In the genomic region with DNA sequence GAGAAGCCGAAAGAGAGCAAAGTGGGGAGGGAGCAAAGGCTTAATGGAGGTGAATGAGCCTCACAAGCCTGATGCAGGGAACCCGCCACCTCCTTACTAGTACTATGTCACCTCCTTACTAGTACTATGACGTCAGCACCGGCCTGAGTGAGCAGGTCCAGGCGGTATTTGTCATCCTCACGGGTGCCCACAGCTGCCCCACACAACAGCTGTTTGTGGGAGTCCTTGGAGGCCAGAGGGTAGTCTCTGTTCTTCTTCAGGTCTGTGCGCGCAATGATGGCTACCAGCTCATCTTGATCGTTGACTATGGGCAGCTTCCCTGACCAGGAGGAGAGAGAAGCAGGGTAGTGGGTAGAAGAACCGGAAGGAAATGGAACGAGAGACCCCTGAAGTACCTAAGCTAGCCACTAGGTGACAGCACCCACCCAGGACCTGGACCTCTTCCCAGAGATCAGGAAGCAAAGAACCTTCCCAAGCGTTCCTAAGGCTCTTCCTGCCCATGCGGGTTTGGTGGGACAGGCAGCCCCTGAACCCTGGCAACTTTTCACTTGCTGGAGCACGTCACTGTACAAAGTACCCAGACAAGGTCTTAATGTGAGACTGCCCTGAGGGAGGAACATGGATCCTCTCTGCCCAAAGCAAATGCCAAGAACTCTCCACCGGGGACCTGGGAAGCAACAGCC, we compare ENCODE assay signal across 7 mouse cellular contexts. TPM values are rescaled to one million over a fixed set of nuclear protein-coding genes. Genes with fewer than 3 reads are reported as not detected.
DNase-seq lines count a peak whose midpoint lies in the region; ATAC-seq and TF ChIP-seq lines count a peak whose summit lies in the region.

No protein-coding gene starts in this region.

- WGBS in forebrain, embryonic 12.5 days: 61% methylated on average over 15 of the region's 15 CpGs
- 57% methylated on average over 15 of the region's 15 CpGs for whole genome bisulfite sequencing in hindbrain, postnatal 0 days
- 56% methylated on average over 15 of the region's 15 CpGs for WGBS in lung, embryonic 14.5 days
- WGBS in neural tube, embryonic 15.5 days: 60% methylated on average over 15 of the region's 15 CpGs

- peaks cover 3% of the 10 kb centered on the region; the same call in 1 of the 2 replicates for H3K4me1 ChIP-seq in testis, adult 2 months (ENCODE audit: control insufficient read depth, insufficient read depth, low read length)
- H3K4me1 ChIP-seq in forebrain, embryonic 12.5 days: peaks cover 5% of the 10 kb centered on the region
- H3K4me1 ChIP-seq in hindbrain, postnatal 0 days (ENCODE audit: insufficient read depth, low read length): no peaks in the 10 kb centered on the region
- H3K4me1 ChIP-seq in lung, embryonic 14.5 days (ENCODE audit: insufficient read depth): no peaks in the 10 kb centered on the region
- peaks cover 16% of the 10 kb centered on the region for H3K4me1 ChIP-seq in neural tube, embryonic 15.5 days

- no peak overlapping the region for H3K4me3 ChIP-seq in testis, adult 2 months (ENCODE audit: control insufficient read depth, low read depth, low read length)
- H3K4me3 ChIP-seq in forebrain, embryonic 12.5 days (replicated peaks): no peak overlapping the region
- no peak overlapping the region for H3K4me3 ChIP-seq in hindbrain, postnatal 0 days (ENCODE audit: low read length)
- H3K4me3 ChIP-seq in lung, embryonic 14.5 days (ENCODE audit: low read depth, low read length): no peak overlapping the region
- no peak overlapping the region for H3K4me3 ChIP-seq in neural tube, embryonic 15.5 days (replicated peaks)

- no peak overlapping the region for H3K27ac ChIP-seq in testis, adult 2 months (ENCODE audit: control insufficient read depth, insufficient read depth, low read depth, low read length)
- no peak overlapping the region for H3K27ac ChIP-seq in forebrain, embryonic 12.5 days
- no peak overlapping the region for H3K27ac ChIP-seq in hindbrain, postnatal 0 days
- no peak overlapping the region for H3K27ac ChIP-seq in lung, embryonic 14.5 days (ENCODE audit: low read depth)
- H3K27ac ChIP-seq in neural tube, embryonic 15.5 days (replicated peaks): no peak overlapping the region

- no peak overlapping the region for H3K9ac ChIP-seq in forebrain, embryonic 12.5 days
- no peak overlapping the region; the same call in 1 of the 2 replicates for H3K9ac ChIP-seq in hindbrain, postnatal 0 days (replicated peaks; ENCODE audit: low read length)
- H3K9ac ChIP-seq in lung, embryonic 14.5 days: no peak overlapping the region
- no peak overlapping the region for H3K9ac ChIP-seq in neural tube, embryonic 15.5 days (replicated peaks)

- no peaks in the 10 kb centered on the region for H3K36me3 ChIP-seq in testis, adult 2 months (ENCODE audit: control insufficient read depth, insufficient read depth, low read length)
- H3K36me3 ChIP-seq in forebrain, embryonic 12.5 days (replicated peaks): peaks cover 42% of the 10 kb centered on the region
- H3K36me3 ChIP-seq in hindbrain, postnatal 0 days (ENCODE audit: insufficient read depth, low read length): peaks cover 34% of the 10 kb centered on the region
- peaks cover 30% of the 10 kb centered on the region; the same call in 1 of the 2 replicates for H3K36me3 ChIP-seq in lung, embryonic 14.5 days (ENCODE audit: insufficient read depth)
- peaks cover 50% of the 10 kb centered on the region for H3K36me3 ChIP-seq in neural tube, embryonic 15.5 days

- no peak for TF ChIP-seq POLR2A in testis, adult 2 months (IDR thresholded peaks at IDR 0.05; ENCODE audit: control insufficient read depth, low read depth, low read length)

- H3K4me2 ChIP-seq in forebrain, embryonic 12.5 days: no peak overlapping the region
- no peak overlapping the region for H3K4me2 ChIP-seq in hindbrain, postnatal 0 days (ENCODE audit: low read depth, low read length)
- H3K4me2 ChIP-seq in lung, embryonic 14.5 days: no peak overlapping the region
- H3K4me2 ChIP-seq in neural tube, embryonic 15.5 days: no peak overlapping the region

- H3K9me3 ChIP-seq in forebrain, embryonic 12.5 days: no peaks in the 10 kb centered on the region
- H3K9me3 ChIP-seq in hindbrain, postnatal 0 days (ENCODE audit: low read length): no peaks in the 10 kb centered on the region
- no peaks in the 10 kb centered on the region for H3K9me3 ChIP-seq in lung, embryonic 14.5 days (ENCODE audit: low read depth, low read length)
- no peaks in the 10 kb centered on the region for H3K9me3 ChIP-seq in neural tube, embryonic 15.5 days (replicated peaks)

- H3K27me3 ChIP-seq in testis, adult 2 months (ENCODE audit: control insufficient read depth, insufficient read depth, low read length): no peaks in the 10 kb centered on the region
- H3K27me3 ChIP-seq in forebrain, embryonic 12.5 days: peaks cover 4% of the 10 kb centered on the region; the same call in 1 of the 2 replicates
- H3K27me3 ChIP-seq in hindbrain, postnatal 0 days (ENCODE audit: insufficient read depth, low read length): no peaks in the 10 kb centered on the region
- no peaks in the 10 kb centered on the region for H3K27me3 ChIP-seq in lung, embryonic 14.5 days (ENCODE audit: insufficient read depth, low read length)
- H3K27me3 ChIP-seq in neural tube, embryonic 15.5 days (replicated peaks): no peaks in the 10 kb centered on the region

- peak; percentile 62; the same call in 1 of the 2 replicates for ATAC-seq in forebrain, embryonic 12.5 days (ENCODE audit: low FRiP score)
- peak; percentile 58 for ATAC-seq in hindbrain, postnatal 0 days
- peak; percentile 29; the same call in 1 of the 2 replicates for ATAC-seq in lung, embryonic 14.5 days (ENCODE audit: insufficient read depth)
- ATAC-seq in neural tube, embryonic 15.5 days (ENCODE audit: low FRiP score): peak; percentile 22; the same call in 1 of the 2 replicates

- no peak for DNase-seq in testis, postnatal 14 days (ENCODE audit: low spot score)
- peak; percentile 36 for DNase-seq in adrenal gland, postnatal 25 days
- DNase-seq in hindbrain, postnatal 0 days (ENCODE audit: low spot score): peak; percentile 79
- DNase-seq in lung, embryonic 14.5 days: peak; percentile 83

- TF ChIP-seq CTCF in testis, adult 2 months (IDR thresholded peaks at IDR 0.05; ENCODE audit: control insufficient read depth, insufficient read depth, insufficient replicate concordance, low read depth, low read length): peak; percentile 79
- peak; percentile 98 for TF ChIP-seq CTCF in hindbrain, postnatal 0 days (IDR thresholded peaks at IDR 0.05; ENCODE audit: low read depth)
- TF ChIP-seq CTCF in lung, embryonic 14.5 days (IDR thresholded peaks at IDR 0.05; ENCODE audit: low read depth): peak; percentile 97

RNA-seq across cellular contexts. Expression of gene Impdh1, which starts 11.1 kb away (rescaled TPM):
- 6.1 and 7.7 TPM in 2 replicates for polyA plus RNA-seq in testis, adult 2 months (2012; rRNA removed)
- 76.4 and 81.1 TPM in 2 replicates for total RNA-seq in adrenal gland, postnatal 25 days (2021)
- 36.3 and 39.8 TPM in 2 replicates for polyA plus RNA-seq in forebrain, embryonic 12.5 days (2016; fragmentation: Nextera tagmentation; extraction: Ambion mirVana)
- 37.8 and 46.3 TPM in 2 replicates for total RNA-seq in hindbrain, postnatal 0 days (2014; rRNA removed)
- polyA plus RNA-seq in hindbrain, postnatal 0 days (2015; fragmentation: Nextera tagmentation; extraction: Ambion mirVana): 63.4 and 64.4 TPM in 2 replicates
- polyA plus RNA-seq in lung, embryonic 14.5 days (2014; fragmentation: Nextera tagmentation; extraction: Ambion mirVana): 49.3 and 51.6 TPM in 2 replicates
- polyA plus RNA-seq in neural tube, embryonic 15.5 days (2015; fragmentation: Nextera tagmentation; extraction: Ambion mirVana): 84.1 and 84.2 TPM in 2 replicates

RNA-seq across cellular contexts. Expression of gene Prrt4, which starts 25.7 kb away (rescaled TPM):
- polyA plus RNA-seq in testis, adult 2 months (2012; rRNA removed): 0.48 and 0.57 TPM in 2 replicates
- total RNA-seq in adrenal gland, postnatal 25 days (2021): 2.9 and 6.2 TPM in 2 replicates
- 1.1 and 1.2 TPM in 2 replicates for polyA plus RNA-seq in forebrain, embryonic 12.5 days (2016; fragmentation: Nextera tagmentation; extraction: Ambion mirVana)
- 37.8 and 44.9 TPM in 2 replicates for total RNA-seq in hindbrain, postnatal 0 days (2014; rRNA removed)
- polyA plus RNA-seq in hindbrain, postnatal 0 days (2015; fragmentation: Nextera tagmentation; extraction: Ambion mirVana): 12.9 and 14.8 TPM in 2 replicates
- polyA plus RNA-seq in lung, embryonic 14.5 days (2014; fragmentation: Nextera tagmentation; extraction: Ambion mirVana): 0.93 and 1.2 TPM in 2 replicates
- 12.6 and 13.9 TPM in 2 replicates for polyA plus RNA-seq in neural tube, embryonic 15.5 days (2015; fragmentation: Nextera tagmentation; extraction: Ambion mirVana)

RNA-seq across cellular contexts. Expression of gene Rbm28, which starts 40.3 kb away (rescaled TPM):
- polyA plus RNA-seq in testis, adult 2 months (2012; rRNA removed): 27.1 and 27.5 TPM in 2 replicates
- total RNA-seq in adrenal gland, postnatal 25 days (2021): 33.1 and 34.2 TPM in 2 replicates
- 62.9 and 67.6 TPM in 2 replicates for polyA plus RNA-seq in forebrain, embryonic 12.5 days (2016; fragmentation: Nextera tagmentation; extraction: Ambion mirVana)
- total RNA-seq in hindbrain, postnatal 0 days (2014; rRNA removed): 13.8 and 16.3 TPM in 2 replicates
- 18.8 and 19.9 TPM in 2 replicates for polyA plus RNA-seq in hindbrain, postnatal 0 days (2015; fragmentation: Nextera tagmentation; extraction: Ambion mirVana)
- polyA plus RNA-seq in lung, embryonic 14.5 days (2014; fragmentation: Nextera tagmentation; extraction: Ambion mirVana): 50.9 and 55.1 TPM in 2 replicates
- 38.2 and 41.1 TPM in 2 replicates for polyA plus RNA-seq in neural tube, embryonic 15.5 days (2015; fragmentation: Nextera tagmentation; extraction: Ambion mirVana)
